Mouse (Mus musculus) midbrain, embryonic 12.5 days (tissue): ENCODE results near the gene Gak. TPM values are rescaled to one million over a fixed set of nuclear protein-coding genes. Genes with fewer than 3 reads are reported as not detected.

Experiments used
- ATAC-seq: fragments of 200-750 bp; cut with Nextera tagmentation; 2 replicates; pipeline ENCODE4 v1.8.0; 2017; ENCODE audit warnings: low read depth, moderate TSS enrichment, moderate library complexity; ENCODE audit not compliant: low FRiP score
- H3K27ac ChIP-seq: fragments of 300-500 bp; sonication (generic); replicated peaks from 2 replicates; pipeline ENCODE4 v1.5.1; 2016; ENCODE audit warnings: mild to moderate bottlenecking
- H3K27me3 ChIP-seq: fragments of 300-500 bp; sonication (generic); 2 replicates; pipeline ENCODE4 v1.6.1; 2016; ENCODE audit warnings: mild to moderate bottlenecking
- H3K36me3 ChIP-seq: fragments of 300-500 bp; sonication (generic); 2 replicates; pipeline ENCODE4 v1.6.1; 2016
- H3K4me1 ChIP-seq: fragments of 300-500 bp; sonication (generic); 2 replicates; pipeline ENCODE4 v1.6.1; 2016
- H3K4me2 ChIP-seq: fragments of 300-500 bp; sonication (generic); replicated peaks from 2 replicates; pipeline ENCODE4 v1.6.1; 2016; ENCODE audit warnings: mild to moderate bottlenecking, moderate library complexity
- H3K4me3 ChIP-seq: fragments of 300-500 bp; sonication (generic); 2 replicates; pipeline ENCODE4 v1.5.1; 2016; ENCODE audit warnings: mild to moderate bottlenecking
- H3K9ac ChIP-seq: fragments of 300-500 bp; sonication (generic); replicated peaks from 2 replicates; pipeline ENCODE4 v1.6.1; 2016; ENCODE audit warnings: mild to moderate bottlenecking, moderate library complexity
- H3K9me3 ChIP-seq: fragments of 300-500 bp; sonication (generic); 2 replicates; pipeline ENCODE4 v1.6.1; 2016; ENCODE audit warnings: mild to moderate bottlenecking
- WGBS: fragments of 180-500 bp; shearing (Covaris S2); methylation state at CpG from one replicate; pipeline ENCODE4 v1.1.7; 2016; 5-methylcytosine and 5-hydroxymethylcytosine counted together
- polyA plus RNA-seq: library from polyadenylated mRNA; unstranded; fragments of >200 nt; fragmentation: Nextera tagmentation; extraction: Ambion mirVana; gene quantifications from 2 replicates; pipeline ENCODE4 v1.2.1, GENCODE M21; 2016

Gak gene
- 60.5 and 61.5 TPM in 2 replicates for polyA plus RNA-seq

DNA sequence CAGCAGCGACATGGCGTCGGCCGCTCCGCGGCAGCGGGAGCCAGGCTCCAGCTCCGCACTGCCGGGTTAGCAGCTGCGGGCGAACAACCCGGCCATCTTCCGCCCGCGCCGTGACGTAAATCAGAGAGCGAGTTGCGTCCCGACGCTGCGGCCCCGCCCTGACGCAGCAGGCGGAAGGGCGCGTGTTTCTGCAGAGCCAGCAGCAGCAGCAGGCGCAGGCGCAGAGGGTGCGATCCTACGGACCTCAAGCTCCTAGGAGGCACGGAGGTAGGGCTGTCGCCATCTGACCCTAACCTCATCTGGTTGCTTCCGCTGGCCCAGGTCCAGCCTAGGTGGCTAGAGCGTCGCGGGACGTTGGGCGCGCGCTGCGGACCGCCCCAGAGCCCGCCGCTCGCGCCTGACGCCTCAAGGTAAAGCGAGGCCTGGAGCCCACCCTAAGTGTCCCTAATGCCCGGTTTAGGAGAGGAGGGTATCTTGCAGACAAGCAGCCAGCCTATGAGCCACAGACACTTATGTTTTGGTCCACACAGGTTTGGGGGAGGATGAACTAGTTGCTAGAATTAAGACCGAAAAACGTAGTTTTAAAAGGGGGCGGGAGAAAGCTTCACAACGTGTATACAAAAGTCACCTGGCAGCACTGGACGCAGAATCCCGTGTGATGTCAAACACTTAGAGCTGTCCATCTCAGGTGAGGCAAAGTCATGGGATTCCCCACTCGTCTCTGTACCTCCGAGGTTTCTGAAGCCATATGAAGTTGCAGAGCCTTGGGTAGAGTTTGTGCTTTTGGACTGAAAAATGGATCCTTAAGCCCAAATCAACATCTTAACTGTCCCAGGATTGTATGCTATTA is at the start of gene Gak, which contains the start of gene Tmem175:
Gene Gak, minus strand, starts transcription at position 122 of the 850 bp plus-strand sequence.
Gene Tmem175, plus strand, starts transcription at position 137 of the 850 bp plus-strand sequence.
- Histone ChIP-seq H3K27me3 (no peaks in the 10 kb centered on the region), H3K4me1 (peaks cover 15% of the 10 kb centered on the region), H3K36me3 (no peaks in the 10 kb centered on the region), H3K4me3 (peak within 1 kb of the TSS; percentile 90), H3K9me3 (no peaks in the 10 kb centered on the region), H3K9ac (peak within 1 kb of the TSS; percentile 96), H3K4me2 (peak within 1 kb of the TSS; percentile 83), H3K27ac (peak within 1 kb of the TSS; percentile 90)
- WGBS: under 1% methylated on average over 58 of the region's 58 CpGs
- peak; percentile 96 for ATAC-seq

- WGBS: 82% methylated on average over 6 of the region's 6 CpGs
- Histone ChIP-seq H3K36me3 (no peaks in the 10 kb centered on the region; the same call in 1 of the 2 replicates), H3K4me2 (no peak overlapping the region), H3K9me3 (no peaks in the 10 kb centered on the region), H3K27ac (no peak overlapping the region), H3K27me3 (no peaks in the 10 kb centered on the region), H3K4me3 (no peak overlapping the region), H3K4me1 (peaks cover 15% of the 10 kb centered on the region), H3K9ac (no peak overlapping the region)
- ATAC-seq: no peak
Measured at GRCm38 (mm10) chr5:108678296-108678854, 48.8 kb upstream of the Gak start.

- Histone ChIP-seq H3K4me3 (peak overlapping the region; percentile 37), H3K9ac (peak overlapping the region; percentile 51), H3K27me3 (no peaks in the 10 kb centered on the region), H3K4me2 (peak overlapping the region; percentile 56), H3K36me3 (no peaks in the 10 kb centered on the region; the same call in 1 of the 2 replicates), H3K9me3 (no peaks in the 10 kb centered on the region), H3K4me1 (peaks cover 15% of the 10 kb centered on the region), H3K27ac (peak overlapping the region; percentile 90)
- peak; percentile 91 for ATAC-seq
- WGBS: 3% methylated on average over 25 of the region's 25 CpGs
Measured at GRCm38 (mm10) chr5:108677605-108678295, 48.2 kb upstream of the Gak start.

- peak; percentile 64 for ATAC-seq
- peak overlapping the region; percentile 90 for H3K27ac ChIP-seq
- no peaks in the 10 kb centered on the region for H3K27me3 ChIP-seq
- peak overlapping the region; percentile 56 for H3K4me2 ChIP-seq
- no peaks in the 10 kb centered on the region for H3K9me3 ChIP-seq
- peak overlapping the region; percentile 51 for H3K9ac ChIP-seq
- peak overlapping the region; percentile 37 for H3K4me3 ChIP-seq
- H3K36me3 ChIP-seq: peaks cover 6% of the 10 kb centered on the region
- WGBS: 14% methylated on average over 5 of the region's 5 CpGs
- peaks cover 15% of the 10 kb centered on the region for H3K4me1 ChIP-seq
Measured at GRCm38 (mm10) chr5:108676772-108677498, 47.4 kb upstream of the Gak start.

GRCm38 (mm10) chr5:108675251-108675816 is 45.8 kb upstream of the Gak start, which contains the start of gene Slc26a1:
Gene Slc26a1 (minus strand): TSS chr5:108675569.
- H3K27ac ChIP-seq: no peak within 1 kb of the TSS
- H3K9me3 ChIP-seq: no peaks in the 10 kb centered on the region
- no peak within 1 kb of the TSS for H3K4me3 ChIP-seq
- H3K4me2 ChIP-seq: no peak within 1 kb of the TSS
- H3K27me3 ChIP-seq: no peaks in the 10 kb centered on the region
- no peak for ATAC-seq
- peaks cover 21% of the 10 kb centered on the region for H3K4me1 ChIP-seq
- H3K9ac ChIP-seq: no peak within 1 kb of the TSS
- WGBS: 81% methylated on average over 9 of the region's 9 CpGs
- H3K36me3 ChIP-seq: peaks cover 14% of the 10 kb centered on the region

- no peaks in the 10 kb centered on the region for H3K27me3 ChIP-seq
- H3K36me3 ChIP-seq: peaks cover 14% of the 10 kb centered on the region
- no peak overlapping the region for H3K4me2 ChIP-seq
- H3K9ac ChIP-seq: no peak overlapping the region
- H3K27ac ChIP-seq: no peak overlapping the region
- no peaks in the 10 kb centered on the region for H3K9me3 ChIP-seq
- no peak for ATAC-seq
- no peak overlapping the region for H3K4me3 ChIP-seq
- 78% methylated on average over 2 of the region's 2 CpGs for WGBS
- peaks cover 28% of the 10 kb centered on the region for H3K4me1 ChIP-seq
Measured at GRCm38 (mm10) chr5:108674624-108675023, 45.1 kb upstream of the Gak start.

- H3K4me3 ChIP-seq: no peak overlapping the region
Measured at GRCm38 (mm10) chr5:108671757-108672156, 42.2 kb upstream of the Gak start.

DNA sequence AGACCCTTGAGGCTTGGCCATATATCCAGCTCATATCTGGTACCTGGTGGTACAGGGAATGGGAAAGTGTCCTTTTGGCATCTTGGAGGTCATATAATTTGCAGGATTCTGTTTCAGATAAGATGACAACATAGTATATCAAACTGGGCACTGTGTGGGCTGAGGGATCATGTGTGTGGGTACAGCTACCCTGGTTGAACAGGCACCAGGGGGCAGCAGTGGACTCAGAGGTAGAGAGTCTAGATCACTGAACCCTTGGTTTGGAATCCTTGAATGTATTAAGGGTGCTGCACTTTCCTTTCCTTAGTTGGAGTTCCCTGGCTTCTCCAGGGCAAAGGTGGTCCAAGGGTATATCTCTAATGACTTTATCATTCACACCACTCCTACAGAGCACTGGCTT is 41.2 kb upstream of the Gak start:
- Histone ChIP-seq H3K36me3 (peaks cover 14% of the 10 kb centered on the region), H3K9me3 (no peaks in the 10 kb centered on the region), H3K9ac (no peak overlapping the region), H3K4me1 (peaks cover 23% of the 10 kb centered on the region), H3K27ac (no peak overlapping the region), H3K27me3 (no peaks in the 10 kb centered on the region; the same call in 1 of the 2 replicates), H3K4me2 (no peak overlapping the region), H3K4me3 (no peak overlapping the region)
- ATAC-seq: no peak

More at GRCm38 (mm10) chr5:108671757-108672156, 42.2 kb upstream of the Gak start:
- no peaks in the 10 kb centered on the region for H3K27me3 ChIP-seq
- no peak overlapping the region for H3K9ac ChIP-seq
- ATAC-seq: no peak
- peaks cover 14% of the 10 kb centered on the region for H3K36me3 ChIP-seq
- peaks cover 26% of the 10 kb centered on the region for H3K4me1 ChIP-seq
- H3K9me3 ChIP-seq: no peaks in the 10 kb centered on the region
- 97% methylated on average over 12 of the region's 12 CpGs for WGBS
- no peak overlapping the region for H3K27ac ChIP-seq
- H3K4me2 ChIP-seq: no peak overlapping the region

DNA sequence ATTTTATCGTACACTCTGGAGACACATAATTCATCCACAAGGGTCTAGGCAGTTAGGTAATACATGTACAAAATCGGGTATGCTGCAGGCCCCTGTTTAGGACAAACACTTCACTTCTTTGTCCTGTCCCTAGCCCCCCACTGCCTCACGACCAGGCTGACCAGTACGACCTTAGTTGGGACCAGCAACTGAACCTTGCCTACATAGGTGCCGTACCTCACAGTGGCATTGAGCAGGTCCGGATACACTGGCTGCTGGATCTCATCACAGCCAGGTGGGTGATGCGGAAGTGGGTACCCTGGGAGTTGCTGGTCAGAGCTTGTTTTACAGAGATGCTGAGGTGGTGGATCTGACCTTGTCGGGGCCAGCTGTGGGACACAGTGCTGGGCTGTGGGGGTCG is 40.4 kb upstream of the Gak start:
- Histone ChIP-seq H3K4me2 (peak overlapping the region; percentile 69), H3K9ac (no peak overlapping the region), H3K9me3 (no peaks in the 10 kb centered on the region), H3K4me3 (no peak overlapping the region), H3K27me3 (no peaks in the 10 kb centered on the region; the same call in 1 of the 2 replicates), H3K36me3 (peaks cover 14% of the 10 kb centered on the region), H3K4me1 (peaks cover 23% of the 10 kb centered on the region), H3K27ac (no peak overlapping the region)
- WGBS: 83% methylated on average over 9 of the region's 9 CpGs
- 0 out of 2 replicates have a peak, but pooled peaks have one; percentile 23 for ATAC-seq

GRCm38 (mm10) chr5:108668977-108669936 is 39.7 kb upstream of the Gak start, which contains the start of gene Dgkq:
Gene Dgkq (minus strand): TSS chr5:108669672.
- no peaks in the 10 kb centered on the region for H3K9me3 ChIP-seq
- peaks cover 23% of the 10 kb centered on the region for H3K4me1 ChIP-seq
- peak within 1 kb of the TSS; percentile 85 for H3K27ac ChIP-seq
- peak within 1 kb of the TSS; percentile 69 for H3K4me2 ChIP-seq
- H3K27me3 ChIP-seq: no peaks in the 10 kb centered on the region; the same call in 1 of the 2 replicates
- H3K36me3 ChIP-seq: peaks cover 14% of the 10 kb centered on the region
- peak within 1 kb of the TSS; percentile 74 for H3K9ac ChIP-seq
- H3K4me3 ChIP-seq: peak within 1 kb of the TSS; percentile 54
- peak; percentile 82 for ATAC-seq
- 7% methylated on average over 43 of the region's 43 CpGs for WGBS
